Mouse (Mus musculus) kidney, postnatal 10 days (tissue): ENCODE results near the gene Fam216a.

Experiments used
- DNase-seq: peaks from one replicate; pipeline ENCODE4 v3.0.0; 2021; ENCODE audit warnings: mixed read lengths

The Fam216a gene

GRCm38 (mm10) chr5:122372192-122372769, at the start of gene Fam216a:
Gene Fam216a, minus strand, starts transcription at chr5:122372364.
- peak; percentile 99 for DNase-seq

DNA sequence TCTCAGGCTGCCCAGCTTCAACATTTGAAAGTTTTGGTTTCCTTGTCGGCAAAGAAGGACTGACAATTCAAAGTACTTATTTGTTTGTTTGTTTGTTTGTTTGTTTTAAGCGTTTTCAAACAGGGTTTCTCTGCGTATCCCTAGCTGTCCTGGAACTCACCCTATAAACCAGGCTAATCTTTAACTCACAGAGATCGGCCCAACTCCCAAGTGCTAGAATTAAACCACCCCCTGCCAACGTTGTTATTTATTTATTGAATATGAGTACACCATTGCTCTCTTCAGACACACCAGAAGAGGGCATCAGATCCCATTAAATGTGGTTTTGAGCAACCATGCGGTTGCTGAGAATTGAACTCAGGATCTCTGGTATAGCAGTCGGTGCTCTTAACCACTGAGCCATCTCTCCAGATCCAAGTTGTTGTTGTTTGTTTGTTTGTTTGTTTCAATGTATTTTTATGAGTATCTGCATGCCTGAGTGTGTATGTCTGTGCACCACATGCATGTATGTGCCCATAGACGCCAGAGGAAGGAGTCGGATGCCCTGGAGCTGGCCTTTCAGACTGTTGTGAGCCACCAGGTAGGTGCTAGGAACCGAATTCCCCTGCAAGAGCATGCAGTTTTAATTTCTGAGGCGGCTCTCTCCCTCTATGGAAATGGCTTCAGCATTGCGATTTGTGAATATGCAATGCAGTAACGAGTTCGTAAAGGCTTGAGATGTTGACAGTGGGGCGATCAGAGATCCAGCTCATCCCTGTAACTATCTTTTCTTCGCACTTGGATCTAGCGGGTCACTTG, 49.3 kb upstream of the Fam216a start, which contains the start of gene Anapc7:
Gene Anapc7, plus strand, starts transcription at position 423 of the 798 bp plus-strand sequence.
- DNase-seq, result no peak

GRCm38 (mm10) chr5:122420676-122421075, 48.5 kb upstream of the Fam216a start:
- peak; percentile 46 for DNase-seq

DNA sequence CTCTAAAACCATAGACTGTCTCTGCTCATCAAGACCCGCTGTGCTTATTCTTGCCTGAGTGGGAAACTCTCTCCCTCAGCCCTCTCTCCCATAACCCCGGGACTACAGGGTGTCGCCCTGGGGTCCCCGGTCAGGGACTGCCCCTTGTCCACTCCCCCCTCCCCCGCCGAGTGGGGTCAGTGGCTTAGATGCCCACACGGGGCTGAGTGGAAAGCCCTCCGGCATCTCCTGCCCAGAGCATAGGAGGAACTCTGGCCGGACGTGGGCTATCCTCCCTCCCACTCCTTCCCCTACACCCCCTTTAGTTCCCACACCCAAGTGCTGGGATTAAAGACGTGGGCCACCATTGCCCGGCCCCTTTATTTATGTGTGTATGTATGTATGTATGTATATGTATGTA, 43.3 kb upstream of the Fam216a start:
- DNase-seq, result no peak

- DNase-seq, result peak; percentile 37
Observed at GRCm38 (mm10) chr5:122414351-122414750, 42.2 kb upstream of the Fam216a start.

- DNase-seq, result peak; percentile 68
Observed at GRCm38 (mm10) chr5:122412826-122413225, 40.7 kb upstream of the Fam216a start.

DNA sequence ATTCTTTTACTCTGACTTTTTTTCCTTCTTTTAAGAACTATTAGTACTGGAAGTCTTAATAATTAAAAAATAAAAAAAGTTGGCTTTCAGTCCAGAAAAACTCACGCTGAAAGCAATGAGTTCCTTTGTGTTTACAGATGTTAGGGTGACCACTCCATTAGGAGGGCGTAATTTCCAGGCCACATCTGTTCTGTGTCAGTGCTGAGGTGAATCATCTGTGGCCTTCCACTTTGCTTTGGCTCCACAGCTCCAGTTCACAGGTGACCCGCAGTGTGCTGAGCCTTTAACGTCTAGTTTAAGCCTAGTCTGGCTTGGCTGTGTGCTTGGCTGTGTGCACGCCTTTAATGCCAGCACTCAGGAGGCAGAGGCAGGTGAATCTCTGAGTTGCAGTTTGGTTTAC, 39.7 kb upstream of the Fam216a start:
- no peak for DNase-seq

- no peak for DNase-seq
Observed at GRCm38 (mm10) chr5:122409692-122410645, 37.8 kb upstream of the Fam216a start.

DNA sequence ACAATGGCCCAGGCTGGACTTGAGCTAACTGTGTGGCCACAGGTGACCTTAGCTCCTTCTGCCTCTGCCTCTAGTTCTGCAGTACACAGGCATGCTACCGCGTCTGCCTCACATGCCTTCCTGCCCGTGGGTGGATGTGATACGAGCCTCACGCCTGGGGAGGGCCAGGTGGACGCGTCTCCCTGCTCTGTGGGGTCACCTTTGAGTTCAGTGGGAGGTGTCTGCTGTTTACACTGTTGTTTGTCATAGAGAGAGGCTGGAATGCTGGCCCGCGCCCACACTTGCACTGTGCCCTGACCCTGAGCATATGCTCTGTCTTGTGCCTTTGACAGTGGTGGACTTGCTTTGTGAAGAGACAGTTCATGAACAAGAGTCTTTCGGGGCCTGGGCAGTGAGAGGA, 33.4 kb upstream of the Fam216a start:
- no peak for DNase-seq

GRCm38 (mm10) chr5:122403362-122403761, 31.2 kb upstream of the Fam216a start:
- DNase-seq, result no peak

DNA sequence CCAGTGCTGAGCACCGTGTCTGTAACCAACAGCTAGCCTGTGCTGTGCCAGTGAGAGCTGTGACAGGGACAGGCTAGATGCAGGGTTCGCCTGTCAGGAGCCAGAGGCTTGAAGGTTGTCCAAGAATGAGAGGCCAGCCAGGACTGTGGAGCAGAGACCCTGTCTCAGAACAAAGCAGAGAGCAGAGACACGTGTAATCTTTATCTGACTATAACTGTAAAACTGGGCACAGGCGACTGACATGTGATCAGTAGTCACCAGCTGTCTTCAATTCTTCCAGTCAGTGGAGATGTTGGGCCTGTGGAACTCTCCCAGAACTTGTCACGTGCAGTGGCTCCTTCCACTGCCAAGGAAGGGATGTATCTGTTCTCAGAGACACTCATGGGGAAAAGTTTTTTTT, 30.6 kb upstream of the Fam216a start:
- DNase-seq, result peak; percentile 39

GRCm38 (mm10) chr5:122402160-122402559, 30.0 kb upstream of the Fam216a start:
- peak; percentile 22 for DNase-seq

GRCm38 (mm10) chr5:122401303-122401640, 29.1 kb upstream of the Fam216a start:
- peak; percentile 83 for DNase-seq

- peak; percentile 84 for DNase-seq
Observed at GRCm38 (mm10) chr5:122400628-122401302, 28.6 kb upstream of the Fam216a start.

DNA sequence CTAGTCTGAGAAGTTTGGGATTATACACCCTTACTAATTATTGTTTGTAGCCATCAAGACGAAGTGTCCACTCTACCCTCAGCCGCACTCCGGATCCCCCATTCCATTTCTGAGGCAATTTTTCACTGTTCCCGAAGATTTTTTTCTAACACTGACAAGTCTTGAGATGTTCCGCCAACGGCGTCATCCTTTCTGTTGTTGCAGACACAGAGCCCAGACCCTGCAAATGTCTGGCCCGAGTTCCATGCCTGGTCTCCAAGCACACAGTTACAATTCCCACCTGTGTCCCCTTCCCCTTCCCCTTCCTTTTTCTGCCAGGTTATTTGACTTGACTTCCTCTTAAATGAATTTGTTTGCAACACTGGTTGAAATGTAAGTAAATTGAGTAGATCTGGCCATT, 27.7 kb upstream of the Fam216a start:
- DNase-seq, result peak; percentile 34

- no peak for DNase-seq
Observed at GRCm38 (mm10) chr5:122397495-122397894, 25.3 kb upstream of the Fam216a start.

- peak; percentile 78 for DNase-seq
Observed at GRCm38 (mm10) chr5:122396791-122397190, 24.6 kb upstream of the Fam216a start.

DNA sequence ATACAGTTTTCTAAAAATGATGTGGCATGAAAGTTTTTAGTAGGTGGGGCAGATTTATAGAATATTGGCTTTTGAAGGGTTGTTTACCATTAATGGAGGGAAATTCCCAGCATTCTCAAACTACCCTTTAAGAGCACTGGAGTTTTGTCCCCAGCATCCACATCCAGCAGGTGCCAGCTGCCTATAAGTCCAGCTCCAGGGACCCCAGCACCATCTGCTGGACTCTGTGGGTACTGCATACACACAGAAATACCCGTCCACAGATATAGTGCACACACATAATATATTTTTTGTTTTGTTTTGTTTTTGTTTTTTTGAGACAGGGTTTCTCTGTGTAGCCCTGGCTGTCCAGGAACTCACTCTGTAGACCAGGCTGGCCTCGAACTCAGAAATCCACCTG, 21.7 kb upstream of the Fam216a start:
- peak; percentile 90 for DNase-seq

- DNase-seq, result peak; percentile 43
Observed at GRCm38 (mm10) chr5:122392227-122393004, 20.3 kb upstream of the Fam216a start.

GRCm38 (mm10) chr5:122391786-122392180, 19.6 kb upstream of the Fam216a start, which contains the start of gene Arpc3:
Gene Arpc3, plus strand, starts transcription at chr5:122391878.
- DNase-seq, result peak; percentile 96

GRCm38 (mm10) chr5:122391178-122391785, 19.1 kb upstream of the Fam216a start:
- no peak for DNase-seq
